8 mouse cellular contexts compared by ENCODE assay signal in the genomic region with DNA sequence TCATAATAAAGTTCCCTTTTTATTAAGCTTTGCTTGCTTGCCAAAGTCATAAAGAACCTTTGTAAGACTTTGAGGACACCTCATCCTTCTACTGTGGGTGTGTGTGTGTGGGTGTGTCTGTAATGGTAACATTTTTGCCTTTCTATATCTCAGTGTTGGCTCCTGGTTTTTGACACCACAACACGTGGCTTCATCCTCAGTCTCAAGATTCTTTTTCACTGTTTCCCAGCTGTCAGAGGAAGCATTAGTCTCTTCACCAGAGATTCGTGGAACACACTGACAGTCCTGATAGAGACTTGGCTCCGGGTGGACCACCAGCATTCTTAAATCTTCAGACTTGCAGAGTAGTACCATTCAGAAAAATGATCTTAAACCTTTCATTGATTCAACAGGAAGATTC. TPM values are rescaled to one million over a fixed set of nuclear protein-coding genes. Genes with fewer than 3 reads are reported as not detected.
DNase-seq lines count a peak whose midpoint lies in the region; ATAC-seq and TF ChIP-seq lines count a peak whose summit lies in the region.

No protein-coding gene starts in this region.

- no peak overlapping the region for H3K27ac ChIP-seq in forebrain, postnatal 0 days (ENCODE audit: low read depth, low read length)
- no peak overlapping the region for H3K27ac ChIP-seq in liver, embryonic 11.5 days (ENCODE audit: low read depth, low read length)
- H3K27ac ChIP-seq in stomach, postnatal 0 days (replicated peaks) = no peak overlapping the region; the same call in 1 of the 2 replicates

- no peak for ATAC-seq in megakaryocyte, adult 5-6 weeks (ENCODE audit: poor library complexity, severe bottlenecking)
- no peak for ATAC-seq in forebrain, postnatal 0 days
- ATAC-seq in liver, embryonic 11.5 days (replicated peaks; ENCODE audit: low FRiP score) = no peak
- ATAC-seq in stomach, postnatal 0 days (ENCODE audit: low FRiP score, low TSS enrichment) = no peak

- H3K36me3 ChIP-seq in megakaryocyte, embryonic 14.5 days (replicated peaks; ENCODE audit: low read length) = peaks cover 8% of the 10 kb centered on the region
- H3K36me3 ChIP-seq in forebrain, postnatal 0 days (ENCODE audit: insufficient read depth) = no peaks in the 10 kb centered on the region
- H3K36me3 ChIP-seq in liver, embryonic 11.5 days (ENCODE audit: control insufficient read depth, insufficient read depth, low read length) = peaks cover 4% of the 10 kb centered on the region
- peaks cover 8% of the 10 kb centered on the region; the same call in 1 of the 2 replicates for H3K36me3 ChIP-seq in stomach, postnatal 0 days (ENCODE audit: control insufficient read depth, insufficient read depth, low read length)

- DNase-seq in forebrain, postnatal 0 days = no peak
- no peak for DNase-seq in liver, embryonic 11.5 days (ENCODE audit: low spot score)
- no peak for DNase-seq in stomach, postnatal 0 days (ENCODE audit: low spot score)
- DNase-seq in right cerebral cortex, postnatal 25 days = no peak
- no peak for DNase-seq in urinary bladder, postnatal 25 days (ENCODE audit: low spot score)
- no peak for DNase-seq in layer of hippocampus, adult 11-12 months (ENCODE audit: low spot score)

- H3K4me1 ChIP-seq in megakaryocyte, embryonic 14.5 days = peaks cover 50% of the 10 kb centered on the region
- H3K4me1 ChIP-seq in forebrain, postnatal 0 days (ENCODE audit: insufficient read depth) = 0 out of 2 replicates have a peak, but pooled peaks cover 7% of the 10 kb centered on the region
- peaks cover 3% of the 10 kb centered on the region; the same call in 1 of the 2 replicates for H3K4me1 ChIP-seq in liver, embryonic 11.5 days (replicated peaks; ENCODE audit: control insufficient read depth, insufficient read depth, low read length)
- H3K4me1 ChIP-seq in stomach, postnatal 0 days (replicated peaks; ENCODE audit: control insufficient read depth, insufficient read depth) = no peaks in the 10 kb centered on the region; the same call in 1 of the 2 replicates

- no peak for TF ChIP-seq EP300 in stomach, postnatal 0 days (optimal IDR thresholded peaks at IDR 0.05)

- H3K9me3 ChIP-seq in megakaryocyte, embryonic 14.5 days = 0 out of 2 replicates have a peak, but pooled peaks cover 4% of the 10 kb centered on the region
- H3K9me3 ChIP-seq in forebrain, postnatal 0 days (ENCODE audit: low read length) = no peaks in the 10 kb centered on the region
- no peaks in the 10 kb centered on the region for H3K9me3 ChIP-seq in liver, embryonic 11.5 days (ENCODE audit: control insufficient read depth, low read length)
- no peaks in the 10 kb centered on the region for H3K9me3 ChIP-seq in stomach, postnatal 0 days (ENCODE audit: control insufficient read depth, low read length)

- H3K4me3 ChIP-seq in megakaryocyte, embryonic 14.5 days (replicated peaks) = peak overlapping the region; percentile 96
- H3K4me3 ChIP-seq in forebrain, postnatal 0 days (ENCODE audit: low read depth, low read length) = peak overlapping the region; percentile 78; the same call in 1 of the 2 replicates
- H3K4me3 ChIP-seq in liver, embryonic 11.5 days (ENCODE audit: low read depth, low read length) = peak overlapping the region; percentile 67
- peak overlapping the region; percentile 48 for H3K4me3 ChIP-seq in stomach, postnatal 0 days (ENCODE audit: low read depth, low read length)

- no peak for TF ChIP-seq CTCF in forebrain, postnatal 0 days (IDR thresholded peaks at IDR 0.05; ENCODE audit: low read depth)
- TF ChIP-seq CTCF in stomach, postnatal 0 days (IDR thresholded peaks at IDR 0.05; ENCODE audit: low read depth) = no peak

- H3K4me2 ChIP-seq in forebrain, postnatal 0 days (ENCODE audit: low read depth) = peak overlapping the region; percentile 72
- H3K4me2 ChIP-seq in liver, embryonic 11.5 days = peak overlapping the region; percentile 97
- H3K4me2 ChIP-seq in stomach, postnatal 0 days (replicated peaks; ENCODE audit: low read depth) = peak overlapping the region; percentile 48

- no peaks in the 10 kb centered on the region for H3K27me3 ChIP-seq in megakaryocyte, embryonic 14.5 days (replicated peaks)
- no peaks in the 10 kb centered on the region for H3K27me3 ChIP-seq in forebrain, postnatal 0 days (ENCODE audit: insufficient read depth, low read length)
- H3K27me3 ChIP-seq in liver, embryonic 11.5 days (replicated peaks; ENCODE audit: control insufficient read depth, insufficient read depth, low read length) = no peaks in the 10 kb centered on the region
- no peaks in the 10 kb centered on the region for H3K27me3 ChIP-seq in stomach, postnatal 0 days (ENCODE audit: control insufficient read depth, insufficient read depth, low read length)

- 22% methylated on average over 3 of the region's 3 CpGs for WGBS in forebrain, postnatal 0 days
- 21% methylated on average over 3 of the region's 3 CpGs for WGBS in liver, embryonic 11.5 days
- WGBS in stomach, postnatal 0 days = 5% methylated on average over 3 of the region's 3 CpGs

- H3K9ac ChIP-seq in forebrain, postnatal 0 days = no peak overlapping the region
- no peak overlapping the region for H3K9ac ChIP-seq in liver, embryonic 11.5 days (ENCODE audit: low read depth, low read length)
- H3K9ac ChIP-seq in stomach, postnatal 0 days (ENCODE audit: low read length) = no peak overlapping the region

RNA-seq across cellular contexts. Expression of a gene that starts 0.5 kb away (rescaled TPM):
- 1.5 and 6.1 TPM in 2 replicates for polyA plus RNA-seq in megakaryocyte, embryonic 14.5 days (2012; ENCODE audit: insufficient read depth, low replicate concordance)
- 89.9 and 91.2 TPM in 2 replicates for total RNA-seq in megakaryocyte, adult 5-6 weeks (2015)
- total RNA-seq in megakaryocyte, adult 5-6 weeks (2017) = 49.6 and 51.4 TPM in 2 replicates
- 30.0 and 36.0 TPM in 2 replicates for total RNA-seq in forebrain, postnatal 0 days (2014; rRNA removed)
- 25.6 and 29.0 TPM in 2 replicates for polyA plus RNA-seq in forebrain, postnatal 0 days (2015; fragmentation: Nextera tagmentation; extraction: Ambion mirVana)
- 49.2 and 61.3 TPM in 2 replicates for polyA plus RNA-seq in liver, embryonic 11.5 days (2014; fragmentation: Nextera tagmentation; extraction: Ambion mirVana)
- 21.9 and 26.7 TPM in 2 replicates for polyA plus RNA-seq in stomach, postnatal 0 days (2015; fragmentation: Nextera tagmentation; extraction: Ambion mirVana)

RNA-seq across cellular contexts. Expression of a gene that starts 29.2 kb away (rescaled TPM):
- 0.71 and 1.4 TPM in 2 replicates for polyA plus RNA-seq in megakaryocyte, embryonic 14.5 days (2012; ENCODE audit: insufficient read depth, low replicate concordance)
- 13.3 and 14.8 TPM in 2 replicates for total RNA-seq in megakaryocyte, adult 5-6 weeks (2015)
- total RNA-seq in megakaryocyte, adult 5-6 weeks (2017) = 3.9 and 4.9 TPM in 2 replicates
- 0.05 and 0.38 TPM in 2 replicates for total RNA-seq in forebrain, postnatal 0 days (2014; rRNA removed)
- 1.8 and 1.9 TPM in 2 replicates for polyA plus RNA-seq in forebrain, postnatal 0 days (2015; fragmentation: Nextera tagmentation; extraction: Ambion mirVana)
- polyA plus RNA-seq in liver, embryonic 11.5 days (2014; fragmentation: Nextera tagmentation; extraction: Ambion mirVana) = 7.8 and 9.2 TPM in 2 replicates
- 32.4 and 33.2 TPM in 2 replicates for polyA plus RNA-seq in stomach, postnatal 0 days (2015; fragmentation: Nextera tagmentation; extraction: Ambion mirVana)
